Mouse (Mus musculus) layer of hippocampus, postnatal 14 days (tissue): ENCODE results near the gene Phyhd1. TPM values are rescaled to one million over a fixed set of nuclear protein-coding genes. Genes with fewer than 3 reads are reported as not detected.

ENCODE experiments used
- DNase-seq, 2 experiments: peaks; one replicate each; pipeline ENCODE4 v3.0.0; 2021 to 2022; ENCODE audit warnings: low spot score in 2 of 2, mixed read lengths in 1 of 2
- total RNA-seq, 2 experiments: library from RNA; stranded (reverse); gene quantifications; 2 replicates each; pipeline ENCODE4 v1.2.3; 2021

The Phyhd1 gene
- total RNA-seq, 2 experiments from 2014 or later = 23.1 to 24.0 TPM

DNA sequence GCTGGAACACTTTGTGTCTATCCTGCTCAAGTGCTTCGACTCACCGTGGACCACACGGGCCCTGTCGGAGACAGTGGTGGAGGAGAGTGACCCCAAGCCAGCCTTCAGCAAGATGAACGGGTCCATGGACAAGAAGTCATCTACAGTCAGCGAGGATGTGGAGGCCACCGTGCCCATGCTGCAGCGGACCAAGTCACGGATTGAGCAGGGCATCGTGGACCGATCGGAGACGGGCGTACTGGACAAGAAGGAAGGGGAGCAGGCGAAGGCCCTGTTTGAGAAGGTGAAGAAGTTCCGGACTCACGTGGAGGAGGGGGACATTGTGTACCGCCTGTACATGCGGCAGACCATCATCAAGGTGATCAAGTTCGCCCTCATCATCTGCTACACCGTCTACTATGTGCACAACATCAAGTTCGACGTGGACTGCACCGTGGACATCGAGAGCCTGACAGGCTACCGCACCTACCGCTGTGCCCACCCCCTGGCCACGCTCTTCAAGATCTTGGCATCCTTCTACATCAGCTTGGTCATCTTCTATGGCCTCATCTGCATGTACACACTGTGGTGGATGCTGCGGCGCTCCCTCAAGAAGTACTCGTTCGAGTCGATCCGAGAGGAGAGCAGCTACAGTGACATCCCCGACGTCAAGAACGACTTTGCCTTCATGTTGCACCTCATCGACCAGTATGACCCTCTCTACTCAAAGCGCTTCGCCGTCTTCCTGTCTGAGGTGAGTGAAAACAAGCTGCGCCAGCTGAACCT is 10.2 kb upstream of the Phyhd1 start:
- DNase-seq = no peak

DNA sequence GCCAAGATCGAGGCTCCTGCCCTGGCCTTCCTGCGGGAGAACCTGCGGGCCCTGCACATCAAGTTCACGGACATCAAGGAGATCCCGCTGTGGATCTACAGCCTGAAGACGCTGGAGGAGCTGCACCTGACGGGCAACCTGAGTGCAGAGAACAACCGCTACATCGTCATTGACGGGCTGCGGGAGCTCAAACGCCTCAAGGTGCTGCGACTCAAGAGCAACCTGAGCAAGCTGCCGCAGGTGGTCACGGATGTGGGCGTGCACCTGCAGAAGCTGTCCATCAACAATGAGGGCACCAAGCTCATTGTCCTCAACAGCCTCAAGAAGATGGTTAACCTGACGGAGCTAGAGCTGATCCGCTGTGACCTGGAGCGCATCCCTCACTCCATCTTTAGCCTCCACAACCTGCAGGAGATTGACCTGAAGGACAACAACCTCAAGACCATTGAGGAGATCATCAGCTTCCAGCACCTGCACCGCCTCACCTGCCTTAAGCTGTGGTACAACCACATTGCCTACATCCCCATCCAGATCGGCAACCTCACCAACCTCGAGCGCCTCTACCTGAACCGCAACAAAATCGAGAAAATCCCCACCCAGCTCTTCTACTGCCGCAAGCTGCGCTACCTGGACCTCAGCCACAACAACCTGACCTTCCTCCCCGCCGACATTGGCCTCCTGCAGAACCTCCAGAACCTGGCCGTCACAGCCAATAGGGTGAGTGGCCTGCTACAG is 9.2 kb upstream of the Phyhd1 start:
- DNase-seq = no peak

DNA sequence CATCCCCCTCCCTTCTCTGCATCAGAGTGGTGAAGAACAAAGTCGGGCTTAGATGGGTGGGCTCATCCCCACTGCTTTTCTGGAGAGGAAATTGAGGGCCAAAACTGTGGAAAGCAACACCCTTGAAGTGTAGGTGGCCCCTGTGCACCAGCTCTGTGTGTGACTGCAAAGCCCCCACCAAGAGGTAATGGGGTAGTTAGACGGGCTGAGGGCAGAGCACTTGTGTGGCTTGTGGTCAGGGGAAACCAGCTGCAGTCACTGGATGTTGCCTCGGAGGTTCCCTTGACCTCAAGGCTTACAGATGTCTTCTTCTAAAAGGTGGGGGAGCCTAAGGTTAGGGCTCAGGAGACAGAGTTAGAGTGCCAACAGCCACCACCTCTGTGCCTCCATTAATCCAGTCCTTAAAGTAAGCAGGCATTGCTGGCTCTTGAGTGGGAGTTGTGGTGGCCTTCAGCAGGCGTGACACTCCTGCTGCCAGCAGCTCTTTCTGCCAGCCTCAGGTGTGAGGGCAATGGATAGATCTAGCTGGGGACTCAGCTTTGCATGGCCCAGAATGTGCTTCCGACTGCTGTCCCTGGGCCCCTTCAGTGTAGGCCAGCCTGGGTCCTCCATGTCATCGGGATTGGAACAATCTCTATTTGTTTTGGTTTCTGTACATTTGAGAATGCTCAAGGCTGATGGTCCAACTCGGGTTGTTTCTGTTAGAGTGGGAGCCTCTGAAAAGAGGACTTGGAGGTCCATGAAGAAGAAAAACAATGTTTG is 8.1 kb upstream of the Phyhd1 start:
- no peak for DNase-seq

DNA sequence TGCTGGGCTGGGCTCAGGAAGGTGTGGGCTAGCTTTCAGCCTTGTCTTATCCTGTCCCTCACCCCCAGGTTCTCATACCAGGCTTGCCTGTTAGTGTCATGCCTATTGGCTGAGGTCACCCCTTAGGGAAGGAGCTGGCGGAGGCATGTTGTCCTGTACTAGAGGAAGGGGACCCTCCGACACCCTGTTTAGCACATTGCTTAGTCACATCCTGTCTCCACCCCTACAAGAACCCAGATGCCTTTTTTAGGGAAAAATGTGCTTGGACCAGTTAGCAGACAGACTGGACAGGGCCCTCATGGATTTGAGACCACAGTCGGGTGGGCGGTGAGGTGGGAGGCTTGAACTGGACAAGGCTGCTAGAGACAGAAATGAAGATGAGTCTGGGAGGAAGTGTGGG is 7.4 kb upstream of the Phyhd1 start:
- no peak for DNase-seq

DNA sequence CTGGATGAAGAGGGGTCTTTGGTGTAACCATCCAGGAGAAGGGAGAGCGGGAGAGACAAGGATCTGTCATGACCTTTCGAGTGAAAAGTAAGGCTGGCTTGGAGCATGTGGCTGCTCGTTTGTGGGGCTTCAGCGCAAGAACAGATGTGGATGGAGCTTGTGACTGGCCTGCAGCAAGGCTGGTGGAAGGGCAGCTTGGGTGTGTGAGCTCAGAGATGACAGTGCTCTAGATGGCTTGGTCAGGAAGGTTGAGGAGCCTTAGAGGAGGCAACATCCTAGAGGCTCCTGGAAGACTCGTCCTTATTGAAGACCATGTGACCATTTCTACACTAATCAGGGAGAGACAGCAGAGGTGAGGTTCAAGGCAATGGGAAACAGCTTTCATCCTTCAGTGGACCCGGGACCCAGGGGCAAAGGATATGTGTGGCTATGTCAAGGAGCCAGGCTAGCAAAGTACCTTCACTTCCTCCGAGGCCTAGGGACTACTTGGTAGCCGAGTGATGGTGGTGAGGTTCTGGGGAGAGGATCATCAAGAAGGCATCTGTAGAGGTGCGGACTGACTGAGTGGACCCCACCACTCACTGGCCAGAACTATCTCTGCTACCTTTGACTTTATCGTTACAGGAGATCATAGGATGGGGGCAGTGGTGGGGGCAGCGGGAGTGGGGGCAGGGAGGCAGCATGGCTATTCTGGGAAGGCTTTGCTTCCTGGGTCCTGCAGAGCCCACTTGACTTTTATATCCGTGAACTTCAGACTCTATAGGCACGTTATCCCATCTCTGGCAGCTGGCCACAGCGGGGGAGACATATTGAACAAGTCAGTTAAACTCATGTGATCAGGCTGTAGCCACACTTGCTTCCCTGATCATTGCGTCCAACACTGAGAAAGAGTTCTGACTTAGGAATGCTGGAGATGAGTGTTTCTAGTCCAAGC is 6.6 kb upstream of the Phyhd1 start:
- DNase-seq = no peak

DNA sequence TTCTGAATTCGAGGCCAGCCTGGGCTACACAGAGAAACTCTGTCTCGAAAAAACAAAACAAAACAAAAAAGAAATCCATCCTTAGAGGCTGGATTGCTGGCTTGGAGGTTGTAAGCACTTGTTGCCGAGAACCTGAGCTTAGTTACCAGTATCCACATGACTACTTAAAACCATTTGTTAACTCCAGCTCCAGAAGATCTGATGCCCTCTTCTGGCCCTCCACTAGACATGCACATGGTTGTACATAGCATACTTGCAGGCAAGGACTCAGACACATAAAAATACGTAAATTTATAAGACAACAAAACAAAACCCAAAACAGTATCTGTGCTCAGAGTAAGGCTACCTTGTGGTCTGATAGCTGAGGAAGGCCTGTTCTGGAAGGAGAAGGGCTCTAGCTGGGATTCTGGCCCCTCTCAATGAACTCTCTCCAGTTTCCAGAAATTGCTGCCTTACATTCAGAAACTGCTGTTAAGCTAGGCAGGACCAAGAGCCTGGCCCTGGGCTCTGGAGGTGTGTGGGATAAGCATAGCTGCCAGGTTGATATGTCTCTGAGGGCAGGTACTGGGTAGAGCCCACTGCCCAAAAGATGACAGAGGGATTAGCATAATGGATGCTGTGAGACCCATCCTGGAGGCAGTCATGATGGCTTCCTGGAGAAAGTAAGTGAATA is 4.8 kb upstream of the Phyhd1 start:
- DNase-seq = no peak

DNA sequence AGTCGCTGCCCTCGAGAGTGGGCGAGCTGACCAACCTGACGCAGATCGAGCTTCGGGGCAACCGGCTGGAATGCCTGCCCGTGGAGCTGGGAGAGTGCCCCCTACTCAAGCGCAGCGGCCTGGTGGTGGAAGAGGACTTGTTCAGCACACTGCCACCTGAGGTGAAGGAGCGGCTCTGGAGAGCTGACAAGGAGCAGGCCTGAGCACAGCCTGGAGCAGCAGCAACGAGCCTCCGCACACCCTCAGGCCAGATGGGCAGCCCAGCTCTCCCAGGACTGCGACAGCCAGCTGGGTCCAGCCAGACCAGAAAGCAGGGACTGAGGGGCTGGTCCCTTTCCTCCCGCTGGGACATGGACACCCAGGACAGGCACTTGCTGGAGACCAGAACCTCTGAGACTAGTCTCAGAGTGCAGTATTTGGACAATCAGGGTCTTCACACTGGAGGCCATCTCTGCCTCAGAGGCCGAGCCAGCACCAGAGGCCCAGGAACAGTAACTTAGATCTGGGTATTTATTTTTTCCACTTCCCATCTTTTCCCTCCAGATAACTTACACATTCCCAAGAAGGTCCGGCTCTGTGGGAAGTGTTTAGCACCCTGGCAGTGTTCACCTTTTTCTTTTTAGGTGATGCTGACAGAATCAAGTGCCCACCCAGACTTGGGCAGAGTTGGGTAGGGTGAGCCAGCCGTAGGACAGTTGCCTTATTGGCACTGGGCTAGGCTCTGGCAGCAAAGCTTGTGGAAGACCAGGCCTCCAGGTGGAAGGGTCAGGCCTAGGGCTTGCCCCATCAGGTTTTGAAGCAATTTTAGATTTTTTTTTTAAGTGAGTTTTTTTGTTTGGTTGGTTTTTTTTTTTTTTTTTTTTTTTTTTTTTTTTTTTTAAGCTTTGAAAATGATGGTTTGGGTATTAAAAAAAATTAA is 3.8 kb upstream of the Phyhd1 start:
- DNase-seq = no peak

DNA sequence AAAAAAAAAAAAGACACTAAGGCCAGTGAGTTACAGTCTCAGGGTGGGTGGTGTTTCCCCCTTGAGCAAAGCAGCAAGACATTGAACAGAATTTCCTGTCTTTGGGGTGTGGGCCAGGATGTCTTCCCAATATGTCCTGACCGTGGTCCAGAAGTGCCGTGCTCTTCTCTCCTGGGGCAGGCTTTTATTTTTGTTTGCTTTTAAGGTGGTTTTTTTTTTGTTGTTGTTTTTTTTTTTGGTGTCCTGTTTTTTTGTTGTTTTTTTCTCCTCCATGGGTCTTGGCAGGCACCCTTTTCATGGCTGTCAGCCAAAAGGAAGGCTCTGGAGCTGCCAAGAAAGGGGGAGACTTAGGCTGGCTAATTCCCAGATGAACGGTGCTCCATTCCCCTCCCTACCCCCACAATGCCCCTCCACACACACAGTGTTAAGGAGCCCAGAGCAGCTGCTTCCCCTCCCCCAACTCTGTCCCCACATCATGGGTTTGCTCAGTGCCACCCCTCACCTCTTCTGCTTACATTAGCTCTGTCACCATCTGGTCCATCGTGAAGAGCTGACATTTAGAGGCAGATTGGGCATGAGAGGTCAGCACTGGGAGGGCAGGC is 3.1 kb upstream of the Phyhd1 start:
- peak; percentile 75 to 86 for DNase-seq

DNA sequence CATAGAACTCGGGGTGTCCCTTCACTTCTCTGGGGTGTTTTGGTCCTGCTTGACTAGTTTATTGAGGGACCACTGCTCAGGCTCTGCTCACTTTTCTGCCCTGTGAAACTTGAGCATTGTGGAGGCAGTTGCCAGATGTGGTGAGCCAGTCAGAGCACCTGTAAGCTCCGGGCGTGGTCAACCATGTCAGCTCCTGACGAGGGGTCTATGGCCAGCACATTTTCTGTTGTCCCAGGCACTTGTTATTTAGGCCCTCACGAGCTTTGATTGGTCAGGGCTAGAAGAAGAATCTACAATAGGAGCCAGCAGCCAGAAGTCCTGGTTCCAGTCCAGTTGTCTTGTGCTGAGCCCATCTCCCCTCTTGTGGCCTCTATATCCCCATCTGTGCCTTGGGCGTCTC is 2.2 kb upstream of the Phyhd1 start:
- DNase-seq = no peak

DNA sequence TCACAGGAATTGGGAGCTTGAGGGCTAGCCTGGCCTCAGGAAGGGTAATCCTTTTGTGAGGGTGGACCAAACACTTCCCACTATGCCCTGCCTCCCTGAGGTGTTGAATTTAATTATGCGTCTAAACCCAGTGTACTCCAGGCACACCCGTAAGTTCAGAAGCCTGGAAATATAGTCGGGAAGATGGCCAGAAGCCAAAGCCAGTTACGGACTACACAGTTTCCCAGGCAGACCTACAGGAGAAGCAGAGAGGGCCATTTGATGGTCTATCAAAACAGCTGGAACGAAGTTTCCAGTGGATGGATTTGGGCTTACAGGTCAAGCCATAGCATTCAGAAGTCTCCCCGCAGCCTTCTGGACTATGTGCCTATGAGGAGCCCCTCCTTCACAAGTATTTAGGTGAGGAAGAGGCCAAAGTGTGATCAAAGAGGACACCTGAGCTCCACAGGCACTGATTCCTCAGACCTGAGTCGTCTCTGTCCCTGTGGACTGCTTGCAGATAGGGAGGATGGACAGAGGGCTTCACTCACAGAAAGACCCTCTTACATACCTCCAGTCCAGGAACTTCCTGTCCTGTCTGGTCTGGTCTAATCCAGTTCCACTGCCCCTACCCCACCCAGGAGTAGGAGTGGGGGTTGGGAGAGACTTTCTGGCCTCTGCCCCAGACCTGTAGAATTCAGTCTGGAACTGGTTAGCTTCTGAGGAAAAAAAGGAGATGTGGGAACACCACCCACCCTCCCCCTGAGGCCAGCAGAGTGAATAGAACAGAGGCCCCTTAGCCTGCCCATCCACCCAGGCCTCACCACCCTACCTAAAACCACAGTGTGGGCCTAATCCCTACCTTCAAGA is 1.1 kb upstream of the Phyhd1 start:
- DNase-seq = no peak

DNA sequence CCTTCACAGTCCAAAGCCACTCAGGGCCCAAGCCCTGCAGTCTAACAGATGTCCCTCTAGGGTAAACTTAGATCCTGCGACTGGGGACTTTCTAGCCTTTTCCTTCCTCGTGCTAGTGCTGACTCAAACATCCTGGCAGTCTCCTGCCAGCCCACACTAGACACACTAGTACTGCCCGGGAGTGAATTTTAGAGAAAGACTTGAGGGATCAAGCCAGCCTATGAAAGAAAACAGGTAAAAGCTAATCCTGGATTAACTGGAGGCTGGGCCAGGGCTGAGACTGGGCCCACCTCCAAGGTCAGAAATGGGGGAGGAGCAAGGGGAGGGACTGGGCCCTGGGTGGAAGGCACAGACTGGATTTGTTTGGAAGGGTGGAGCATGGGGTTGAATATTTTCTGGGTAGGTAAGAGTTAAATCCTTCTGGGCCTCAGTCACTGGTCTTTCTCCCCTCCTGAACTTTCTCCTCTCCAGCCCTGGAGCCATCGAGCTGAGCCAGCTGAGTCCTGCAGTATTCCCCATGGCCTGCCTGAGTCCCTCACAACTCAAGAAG is 464 bp downstream of the Phyhd1 start:
- DNase-seq = peak in 1 of 2 experiments; percentile 56

DNA sequence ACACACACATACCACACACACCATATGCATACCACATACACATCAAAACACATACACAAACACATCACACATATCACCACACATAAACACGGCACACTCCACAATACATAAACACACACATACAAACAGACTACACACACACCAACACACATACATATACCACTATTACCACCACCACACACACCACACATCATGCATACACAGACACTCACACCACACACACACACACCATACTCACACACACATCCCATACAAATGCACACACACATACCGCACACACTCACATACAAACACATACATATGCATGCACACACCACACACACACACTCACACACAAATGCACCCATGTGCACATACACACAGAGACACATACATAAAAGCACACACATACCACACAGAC is 1.5 kb downstream of the Phyhd1 start:
- no peak for DNase-seq

DNA sequence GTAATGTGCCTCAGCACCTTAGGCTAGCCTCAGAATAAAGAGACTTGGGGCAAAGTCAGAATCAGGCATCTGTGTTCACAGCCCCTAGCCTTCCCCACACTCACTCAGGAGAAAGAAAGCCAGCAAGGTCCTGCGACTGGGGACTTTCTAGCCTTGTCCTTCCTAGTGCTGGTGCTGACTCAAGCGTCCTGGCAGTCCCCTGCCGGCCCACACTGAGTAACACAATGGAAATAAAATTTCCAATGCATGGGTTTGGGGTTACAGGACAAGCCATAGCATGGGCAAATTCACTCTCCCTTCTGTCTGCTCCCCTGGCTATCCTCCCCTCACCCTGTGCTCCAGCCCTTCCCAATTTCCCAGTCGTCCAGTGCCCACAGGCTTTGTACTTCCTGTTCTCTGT is 2.4 kb downstream of the Phyhd1 start:
- no peak for DNase-seq

DNA sequence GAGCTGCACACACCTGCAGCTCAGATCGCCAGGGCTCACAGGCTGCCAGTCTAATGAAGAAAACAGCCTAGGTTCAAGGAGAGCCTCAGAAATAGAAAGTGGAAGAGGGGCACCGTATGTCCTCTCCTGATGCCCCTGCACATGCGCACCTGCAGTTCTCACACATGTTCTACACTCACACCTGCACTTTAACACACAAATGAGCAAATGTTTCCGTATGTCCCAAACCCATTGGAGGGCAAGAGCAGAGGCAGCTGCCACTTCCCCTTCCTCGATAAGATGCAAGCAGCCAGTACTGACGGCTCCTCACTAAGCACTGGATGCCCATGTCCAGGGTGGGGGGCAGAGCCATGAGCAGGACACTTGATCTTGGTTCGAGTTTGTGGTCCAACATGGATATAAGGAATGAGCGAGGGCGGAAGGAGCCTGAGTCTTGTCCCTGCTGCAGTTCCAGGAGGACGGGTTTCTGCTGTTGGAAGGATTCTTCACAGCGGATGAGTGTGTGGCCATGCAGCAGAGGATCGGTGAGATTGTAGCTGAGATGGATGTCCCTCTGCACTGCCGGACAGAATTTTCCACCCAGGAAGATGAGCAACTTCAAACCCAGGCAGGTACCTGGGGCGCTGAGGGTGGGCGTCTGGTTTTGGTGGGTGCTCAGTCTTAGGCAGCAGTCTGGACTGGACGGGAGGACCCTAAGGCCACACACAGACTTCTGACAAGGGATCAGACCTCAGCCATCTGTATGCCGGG is 3.4 kb downstream of the Phyhd1 start:
- DNase-seq = no peak

DNA sequence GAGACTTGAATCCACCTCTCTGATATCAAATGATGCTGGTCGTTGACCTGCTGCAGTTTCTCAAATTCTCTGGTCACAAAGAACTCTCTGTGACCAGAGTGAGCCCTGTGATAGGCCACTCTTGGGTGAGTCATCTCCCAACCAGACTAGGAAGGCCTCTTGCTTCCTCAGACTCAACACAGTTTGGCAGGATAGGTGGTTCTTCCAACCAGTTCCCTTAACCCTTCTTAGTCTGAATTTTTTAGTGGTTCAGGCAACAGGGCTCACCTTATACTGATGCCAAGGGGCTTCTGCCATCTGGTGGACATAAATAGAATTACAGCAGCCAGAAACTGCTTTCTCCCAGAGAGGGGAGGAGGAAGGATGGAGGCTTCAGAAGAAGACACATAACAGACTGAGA is 4.1 kb downstream of the Phyhd1 start:
- peak; percentile 73 to 83 for DNase-seq

DNA sequence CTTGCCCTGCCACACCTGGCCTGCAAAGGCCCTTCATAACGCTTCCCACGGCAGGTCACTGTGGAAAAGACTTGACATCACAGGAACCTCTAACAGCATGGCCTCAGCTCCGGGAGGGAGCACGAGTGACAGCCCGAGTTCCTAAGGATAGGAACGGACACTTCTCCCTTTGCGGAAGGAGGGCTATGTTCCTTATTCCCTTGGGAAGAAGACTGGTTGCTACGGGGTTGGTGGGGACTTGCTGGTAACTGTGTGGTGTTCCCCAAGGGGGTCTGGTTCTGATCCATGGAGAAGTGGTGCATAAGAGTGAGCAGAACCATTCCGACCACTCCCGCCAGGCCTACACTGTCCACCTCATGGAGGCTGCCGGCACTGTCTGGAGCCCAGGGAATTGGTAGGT is 14.7 kb downstream of the Phyhd1 start, which contains the start of gene Gm28038:
Gene Gm28038, plus strand, starts transcription at position 301 of the 400 bp plus-strand sequence.
- no peak for DNase-seq

DNA sequence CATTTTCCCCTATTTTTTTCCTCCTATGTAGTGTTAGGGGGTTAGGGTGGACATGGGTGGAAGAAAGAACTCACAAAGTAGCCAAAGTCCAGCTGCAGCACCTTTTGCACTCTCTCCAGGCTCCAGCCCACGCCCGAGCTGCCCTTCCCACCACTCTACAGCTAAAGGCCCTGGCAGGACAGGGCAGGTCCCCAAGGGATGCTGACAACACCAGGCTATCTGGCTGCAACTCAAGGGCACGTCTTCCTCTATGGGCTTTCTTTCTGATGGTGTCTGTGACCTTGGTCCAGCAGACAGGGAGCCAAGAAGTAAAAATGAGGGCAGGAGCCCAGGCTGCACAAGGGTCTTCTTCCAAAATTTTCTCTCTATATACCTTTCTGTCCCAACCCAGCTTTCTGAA is 15.6 kb downstream of the Phyhd1 start:
- no peak for DNase-seq
